Mouse (Mus musculus): ENCODE results near the gene Eno2. TPM values are rescaled to one million over a fixed set of nuclear protein-coding genes. Genes with fewer than 3 reads are reported as not detected.

Eno2 gene
- polyA plus RNA-seq, 1 experiment from 2014 or later, result 210 TPM

DNA sequence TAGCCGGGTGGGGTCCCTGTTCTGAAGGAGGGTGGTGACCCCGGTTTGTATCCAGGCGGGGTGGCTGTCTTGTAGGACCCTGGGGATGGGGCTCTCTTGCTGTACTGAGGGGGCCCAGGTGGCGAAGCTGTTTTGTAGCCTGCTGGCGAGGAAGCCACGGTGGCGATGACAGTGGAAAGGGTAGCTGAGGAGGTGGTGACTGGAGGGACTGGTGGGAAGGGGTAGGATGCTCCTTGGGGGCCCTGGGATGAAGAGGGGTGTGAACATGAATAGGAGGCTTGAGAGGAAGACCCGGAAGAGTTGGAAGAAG, 23.2 kb downstream of the Eno2 start:
- ATAC-seq, result peak; percentile 7
- Histone ChIP-seq H3K36me3 (ENCODE audit: control insufficient read depth, insufficient read depth, low read length) (peaks cover 45% of the 10 kb centered on the region), H3K27me3 (replicated peaks; ENCODE audit: control insufficient read depth, insufficient read depth, low read length) (no peaks in the 10 kb centered on the region), H3K27ac (ENCODE audit: low read depth, low read length) (peak overlapping the region; percentile 87), H3K4me2 (ENCODE audit: low read length) (peak overlapping the region; percentile 91), H3K4me3 (ENCODE audit: low read length) (peak overlapping the region; percentile 54), H3K9ac (ENCODE audit: low read depth, low read length) (peak overlapping the region; percentile 89), H3K9me3 (ENCODE audit: control insufficient read depth, low read length) (no peaks in the 10 kb centered on the region), H3K4me1 (ENCODE audit: control insufficient read depth, insufficient read depth, low read depth, low read length) (peaks cover 22% of the 10 kb centered on the region)
- WGBS, result 11% methylated on average over 8 of the region's 8 CpGs

DNA sequence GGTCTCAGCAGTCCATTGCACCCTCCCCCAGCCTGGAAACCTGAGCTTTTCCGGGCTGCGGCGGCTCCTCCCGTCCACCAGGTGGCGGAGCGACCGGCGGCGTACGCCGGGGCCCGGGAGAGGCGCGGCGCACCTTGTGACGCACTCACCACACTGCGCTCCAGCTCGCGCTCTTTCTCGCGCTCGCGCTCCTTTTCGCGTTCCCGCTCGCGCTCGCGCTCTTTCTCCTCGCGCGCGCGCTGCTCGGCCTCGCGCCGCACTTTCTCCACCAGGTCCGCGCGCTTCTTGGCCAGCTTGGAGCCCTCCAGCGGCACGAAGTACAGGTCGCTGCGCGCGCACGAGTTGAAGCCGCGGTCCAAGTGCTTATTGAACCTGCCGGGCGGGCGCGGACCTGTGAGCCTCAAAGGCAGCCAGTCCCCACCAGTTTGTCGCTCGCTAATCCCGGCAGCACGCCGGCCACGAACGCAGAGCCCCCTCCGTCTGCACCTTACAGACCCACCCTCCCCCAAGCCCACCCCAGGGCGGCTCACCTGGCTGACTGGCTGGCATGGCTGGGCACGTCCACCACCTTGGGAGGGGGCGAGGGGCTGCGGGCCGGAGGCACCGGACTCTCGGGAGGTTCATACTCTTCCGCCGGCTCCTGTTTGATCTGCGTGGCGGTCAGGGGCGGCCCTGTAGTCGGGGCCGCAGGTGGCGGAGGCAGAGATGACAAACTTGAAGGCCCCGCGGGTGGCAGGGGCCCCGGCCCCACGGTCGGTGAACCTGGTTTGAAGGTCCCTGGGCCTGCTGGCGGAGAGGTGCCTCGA, 23.8 kb downstream of the Eno2 start:
- Histone ChIP-seq H3K27me3 (replicated peaks; ENCODE audit: control insufficient read depth, insufficient read depth, low read length) (no peaks in the 10 kb centered on the region), H3K9ac (ENCODE audit: low read depth, low read length) (peak overlapping the region; percentile 89), H3K9me3 (ENCODE audit: control insufficient read depth, low read length) (no peaks in the 10 kb centered on the region), H3K4me3 (ENCODE audit: low read length) (peak overlapping the region; percentile 54), H3K4me1 (ENCODE audit: control insufficient read depth, insufficient read depth, low read depth, low read length) (peaks cover 22% of the 10 kb centered on the region), H3K4me2 (ENCODE audit: low read length) (peak overlapping the region; percentile 91), H3K27ac (ENCODE audit: low read depth, low read length) (peak overlapping the region; percentile 87), H3K36me3 (ENCODE audit: control insufficient read depth, insufficient read depth, low read length) (peaks cover 45% of the 10 kb centered on the region)
- under 1% methylated on average over 82 of the region's 85 CpGs for WGBS
- peak; percentile 85 for ATAC-seq

DNA sequence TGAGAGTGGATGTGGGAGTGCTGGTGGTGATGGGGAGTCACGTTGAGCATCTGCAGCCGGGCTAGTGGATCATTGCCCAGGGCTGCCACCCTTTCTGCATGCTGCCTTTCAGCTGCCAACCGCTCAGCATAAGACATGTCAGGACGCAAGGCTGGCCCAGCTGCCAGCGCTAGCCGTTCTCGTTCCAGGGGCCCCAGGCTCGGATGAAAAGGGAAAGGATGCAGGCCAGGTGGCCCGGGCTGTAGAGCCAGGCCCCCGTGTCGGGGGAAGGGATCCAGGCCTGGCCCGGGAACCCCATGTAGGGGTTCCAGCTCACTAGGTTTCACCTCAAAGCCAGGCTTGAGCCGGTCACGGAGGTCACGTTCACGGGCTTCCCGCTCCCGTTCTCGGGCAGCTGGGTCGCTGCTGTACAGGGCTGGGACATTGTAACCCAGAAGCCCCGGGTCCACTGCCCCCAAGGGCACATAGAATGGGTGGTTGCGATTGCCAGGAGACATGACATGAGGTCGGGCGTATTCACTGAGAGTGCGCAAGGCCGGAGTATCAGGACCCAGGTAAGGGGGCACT, 24.6 kb downstream of the Eno2 start:
- H3K27me3 ChIP-seq (replicated peaks; ENCODE audit: control insufficient read depth, insufficient read depth, low read length), result no peaks in the 10 kb centered on the region
- peaks cover 45% of the 10 kb centered on the region for H3K36me3 ChIP-seq (ENCODE audit: control insufficient read depth, insufficient read depth, low read length)
- ATAC-seq, result no peak; the same call in none of the 2 replicates
- peaks cover 25% of the 10 kb centered on the region for H3K4me1 ChIP-seq (ENCODE audit: control insufficient read depth, insufficient read depth, low read depth, low read length)
- peak overlapping the region; percentile 76 for H3K27ac ChIP-seq (ENCODE audit: low read depth, low read length)
- 66% methylated on average over 26 of the region's 26 CpGs for WGBS
- peak overlapping the region; percentile 91 for H3K4me2 ChIP-seq (ENCODE audit: low read length)
- peak overlapping the region; percentile 89 for H3K9ac ChIP-seq (ENCODE audit: low read depth, low read length)
- no peaks in the 10 kb centered on the region for H3K9me3 ChIP-seq (ENCODE audit: control insufficient read depth, low read length)
- peak overlapping the region; percentile 54 for H3K4me3 ChIP-seq (ENCODE audit: low read length)

DNA sequence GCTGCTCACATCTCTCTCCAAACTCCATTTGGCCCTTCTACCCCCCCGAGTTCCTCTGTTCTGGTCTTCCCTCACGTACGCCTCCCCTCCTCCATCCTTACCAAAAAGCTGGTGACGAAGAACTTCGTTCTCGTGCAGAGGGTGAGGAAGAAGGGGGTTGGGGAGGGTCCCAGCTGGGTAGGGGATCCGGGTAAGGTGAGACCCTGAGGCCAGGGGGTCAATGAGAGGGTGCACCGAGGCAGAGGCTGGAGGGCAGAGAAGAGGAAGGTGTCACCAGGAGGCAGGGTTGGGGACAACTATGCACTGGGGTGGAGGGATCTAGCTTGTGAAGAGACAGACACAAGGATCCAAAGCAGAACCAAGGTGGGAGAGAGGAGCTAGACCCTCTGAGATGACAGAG, 25.8 kb downstream of the Eno2 start:
- no peak overlapping the region for H3K9ac ChIP-seq (ENCODE audit: low read depth, low read length)
- no peaks in the 10 kb centered on the region for H3K9me3 ChIP-seq (ENCODE audit: control insufficient read depth, low read length)
- H3K27ac ChIP-seq (ENCODE audit: low read depth, low read length), result no peak overlapping the region
- ATAC-seq, result no peak
- H3K4me3 ChIP-seq (ENCODE audit: low read length), result no peak overlapping the region
- WGBS, result 90% methylated on average over 8 of the region's 8 CpGs
- no peaks in the 10 kb centered on the region for H3K27me3 ChIP-seq (replicated peaks; ENCODE audit: control insufficient read depth, insufficient read depth, low read length)
- no peak overlapping the region for H3K4me2 ChIP-seq (ENCODE audit: low read length)
- peaks cover 37% of the 10 kb centered on the region for H3K4me1 ChIP-seq (ENCODE audit: control insufficient read depth, insufficient read depth, low read depth, low read length)
- peaks cover 36% of the 10 kb centered on the region for H3K36me3 ChIP-seq (ENCODE audit: control insufficient read depth, insufficient read depth, low read length)

DNA sequence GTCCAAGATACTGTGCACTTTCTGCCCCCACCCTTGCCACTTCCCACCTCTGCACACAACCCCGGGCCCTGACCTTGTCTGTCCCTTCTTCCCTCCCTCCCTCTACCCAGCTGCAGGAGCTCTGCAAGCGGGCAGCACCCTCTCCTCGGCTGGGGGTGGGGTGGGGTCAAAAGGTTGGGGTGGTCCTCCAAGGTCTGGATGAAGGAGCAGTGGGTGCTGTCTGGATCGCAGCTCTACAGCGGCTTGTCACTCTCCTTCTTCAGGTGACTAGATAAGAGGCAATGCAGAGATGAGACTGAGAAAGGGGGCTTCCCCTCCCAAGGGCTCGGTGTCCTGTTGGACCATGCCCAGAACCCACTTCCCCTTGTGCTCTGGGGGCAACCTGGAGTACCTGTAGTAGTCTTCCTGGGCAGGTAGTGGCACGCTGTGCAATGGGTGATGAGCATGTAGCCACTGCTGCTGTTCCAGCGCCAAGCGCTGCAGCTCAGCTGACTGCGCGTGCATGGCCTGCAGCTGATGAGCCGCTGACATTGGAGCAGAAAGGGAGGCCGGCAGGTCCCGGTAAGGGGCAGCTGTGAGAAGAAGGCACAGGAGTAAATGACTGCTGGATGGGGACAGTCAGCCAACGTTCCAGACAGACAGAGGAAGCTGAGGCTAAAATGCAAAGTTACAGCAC, 26.5 kb downstream of the Eno2 start:
- Histone ChIP-seq H3K27ac (ENCODE audit: low read depth, low read length) (no peak overlapping the region), H3K27me3 (replicated peaks; ENCODE audit: control insufficient read depth, insufficient read depth, low read length) (no peaks in the 10 kb centered on the region), H3K36me3 (ENCODE audit: control insufficient read depth, insufficient read depth, low read length) (peaks cover 31% of the 10 kb centered on the region), H3K9ac (ENCODE audit: low read depth, low read length) (no peak overlapping the region), H3K4me3 (ENCODE audit: low read length) (no peak overlapping the region), H3K4me2 (ENCODE audit: low read length) (no peak overlapping the region), H3K4me1 (ENCODE audit: control insufficient read depth, insufficient read depth, low read depth, low read length) (peaks cover 37% of the 10 kb centered on the region), H3K9me3 (ENCODE audit: control insufficient read depth, low read length) (no peaks in the 10 kb centered on the region)
- ATAC-seq, result no peak
- 92% methylated on average over 15 of the region's 15 CpGs for WGBS

DNA sequence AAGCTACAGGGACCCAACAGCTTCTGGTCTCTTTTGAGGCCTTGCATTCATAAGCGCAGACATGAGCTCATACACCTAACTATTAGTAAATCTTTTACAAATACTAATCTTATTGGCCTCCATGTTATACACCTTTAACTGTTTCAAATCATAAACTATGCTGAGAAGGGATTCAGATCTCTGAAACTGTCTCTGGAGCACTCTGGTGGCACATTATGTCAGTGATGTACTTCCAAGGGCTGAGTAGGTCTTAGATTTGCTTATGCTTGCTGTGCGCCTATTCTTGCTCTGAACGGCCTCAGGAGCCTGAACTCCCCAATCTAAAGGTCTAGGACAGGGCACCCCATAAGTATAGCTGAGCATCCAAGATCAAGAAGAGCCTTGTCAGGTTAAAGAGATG, 27.6 kb downstream of the Eno2 start:
- Histone ChIP-seq H3K4me3 (ENCODE audit: low read length) (peak overlapping the region; percentile 65), H3K36me3 (ENCODE audit: control insufficient read depth, insufficient read depth, low read length) (peaks cover 20% of the 10 kb centered on the region), H3K27me3 (replicated peaks; ENCODE audit: control insufficient read depth, insufficient read depth, low read length) (no peaks in the 10 kb centered on the region), H3K4me2 (ENCODE audit: low read length) (peak overlapping the region; percentile 76), H3K27ac (ENCODE audit: low read depth, low read length) (peak overlapping the region; percentile 96), H3K4me1 (ENCODE audit: control insufficient read depth, insufficient read depth, low read depth, low read length) (peaks cover 37% of the 10 kb centered on the region), H3K9me3 (ENCODE audit: control insufficient read depth, low read length) (no peaks in the 10 kb centered on the region), H3K9ac (ENCODE audit: low read depth, low read length) (peak overlapping the region; percentile 92)
- 64% methylated on average over 3 of the region's 3 CpGs for WGBS
- no peak for ATAC-seq

DNA sequence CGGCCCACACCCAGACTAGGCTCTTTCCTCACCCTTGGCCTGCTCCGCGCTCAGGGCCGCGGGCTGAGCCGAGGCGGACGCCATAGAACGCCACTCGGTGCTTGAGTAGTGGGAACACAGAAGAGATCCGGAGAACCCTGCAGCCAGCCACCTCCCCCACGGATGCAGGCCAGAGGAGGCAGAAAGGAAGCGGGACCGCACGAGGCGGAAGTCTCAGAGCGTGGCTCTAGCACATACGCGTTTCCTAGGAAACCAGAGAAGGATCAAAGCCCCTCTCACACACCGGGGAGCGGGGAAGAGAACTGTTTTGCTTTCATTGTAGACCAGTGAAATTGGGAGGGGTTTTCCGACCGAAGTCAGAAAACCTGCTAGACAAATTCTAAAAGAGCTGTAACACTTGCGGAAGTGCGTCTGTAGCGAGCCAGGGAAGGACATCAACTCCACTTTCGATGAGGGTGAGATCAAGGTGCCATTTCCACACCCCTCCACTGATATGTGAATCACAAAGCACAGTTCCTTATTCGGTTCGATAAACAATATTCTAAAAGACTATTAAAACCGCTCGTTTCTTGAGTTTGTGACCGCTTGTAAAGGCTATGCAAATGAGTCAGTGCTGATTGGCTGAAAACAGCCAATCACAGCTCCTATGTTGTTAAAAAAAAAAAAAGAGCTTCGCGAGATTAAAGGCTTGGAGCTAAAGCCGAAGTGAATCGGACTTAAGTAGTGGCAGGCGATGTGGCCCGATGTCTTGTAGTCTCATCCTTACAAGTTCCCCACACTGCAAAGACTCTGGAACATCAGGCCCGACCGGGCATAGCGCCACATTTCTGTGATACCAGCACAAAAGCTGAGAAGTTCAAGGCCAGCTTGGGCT, 28.3 kb downstream of the Eno2 start, which contains the start of gene Grcc10:
Grcc10 (minus strand) TSS at position 487 of the 874 bp plus-strand sequence.
- Histone ChIP-seq H3K36me3 (ENCODE audit: control insufficient read depth, insufficient read depth, low read length) (peaks cover 18% of the 10 kb centered on the region), H3K9ac (ENCODE audit: low read depth, low read length) (peak within 1 kb of the TSS; percentile 92), H3K4me3 (ENCODE audit: low read length) (peak within 1 kb of the TSS; percentile 65), H3K9me3 (ENCODE audit: control insufficient read depth, low read length) (no peaks in the 10 kb centered on the region), H3K27ac (ENCODE audit: low read depth, low read length) (peak within 1 kb of the TSS; percentile 96), H3K4me2 (ENCODE audit: low read length) (peak within 1 kb of the TSS; percentile 76), H3K4me1 (ENCODE audit: control insufficient read depth, insufficient read depth, low read depth, low read length) (peaks cover 30% of the 10 kb centered on the region), H3K27me3 (replicated peaks; ENCODE audit: control insufficient read depth, insufficient read depth, low read length) (no peaks in the 10 kb centered on the region)
- ATAC-seq, result peak; percentile 79
- WGBS, result under 1% methylated on average over 41 of the region's 41 CpGs

DNA sequence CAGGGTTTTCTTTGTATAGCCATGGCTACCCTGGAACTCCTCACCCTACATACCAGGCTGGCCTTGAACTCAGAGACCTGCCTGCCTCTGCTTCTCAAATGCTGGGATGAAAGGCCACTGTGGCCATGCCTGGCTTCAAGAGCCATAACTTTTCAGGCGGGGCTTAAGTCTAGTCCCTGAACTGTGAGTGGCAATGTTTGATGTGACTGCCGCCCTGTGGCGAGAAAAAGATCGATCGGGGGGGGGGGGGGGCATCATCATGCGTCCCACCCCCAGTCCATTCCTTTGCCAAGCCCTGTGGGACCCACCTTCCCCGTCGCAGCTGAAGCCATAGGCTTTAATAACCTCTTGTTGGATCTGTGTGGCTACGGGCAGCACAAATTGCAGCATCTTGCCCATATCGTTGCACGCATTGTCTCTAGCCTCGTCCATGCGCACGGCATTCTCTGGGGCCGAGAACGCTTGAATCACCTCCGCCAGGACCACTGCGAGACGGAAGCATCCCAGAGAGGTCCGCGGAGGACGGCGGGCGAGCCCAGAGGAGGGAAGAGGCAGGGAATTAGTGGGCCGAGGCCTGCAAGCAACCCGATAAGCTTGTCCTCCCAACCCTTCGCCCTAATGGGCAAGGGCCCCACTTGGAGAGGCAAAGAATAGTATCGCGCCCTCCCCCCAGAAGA, 29.1 kb downstream of the Eno2 start:
- ATAC-seq, result peak; percentile 1
- under 1% methylated on average over 29 of the region's 29 CpGs for WGBS
- Histone ChIP-seq H3K9ac (ENCODE audit: low read depth, low read length) (peak overlapping the region; percentile 92), H3K27ac (ENCODE audit: low read depth, low read length) (peak overlapping the region; percentile 96), H3K4me2 (ENCODE audit: low read length) (peak overlapping the region; percentile 76), H3K9me3 (ENCODE audit: control insufficient read depth, low read length) (no peaks in the 10 kb centered on the region), H3K4me3 (ENCODE audit: low read length) (peak overlapping the region; percentile 65), H3K27me3 (replicated peaks; ENCODE audit: control insufficient read depth, insufficient read depth, low read length) (no peaks in the 10 kb centered on the region), H3K36me3 (ENCODE audit: control insufficient read depth, insufficient read depth, low read length) (peaks cover 18% of the 10 kb centered on the region), H3K4me1 (ENCODE audit: control insufficient read depth, insufficient read depth, low read depth, low read length) (peaks cover 26% of the 10 kb centered on the region)

Measured in hindbrain, embryonic 16.5 days (tissue).